Mouse (Mus musculus) spleen, adult 2 months (tissue): ENCODE measurements around the gene Lrriq1.

Experiments used
- CTCF ChIP-seq: fragments of 200-500 bp; IDR thresholded peaks from 2 replicates; pipeline ENCODE4 v1.5.1; 2011; ENCODE audit warnings: mild to moderate bottlenecking, inconsistent platforms; ENCODE audit not compliant: insufficient read depth, insufficient read length, insufficient replicate concordance; ENCODE audit errors: extremely low read depth
- POLR2A ChIP-seq: fragments of 200-500 bp; IDR thresholded peaks from 2 replicates; pipeline ENCODE4 v1.6.1; 2011; ENCODE audit warnings: low read depth, low read length, inconsistent platforms

- TF ChIP-seq CTCF (no peak), POLR2A (no peak)
Measured at GRCm38 (mm10) chr10:103236460-103236772, 294 bp upstream of the Lrriq1 start.
